Mouse (Mus musculus) induced T-regulatory cell, adult 2 months (primary cell): ENCODE measurements around the gene Cacnb4.
A peak's percentile ranks its signal among the peaks of the same experiment; 100 is the strongest.

Experiments used
- DNase-seq: peaks from one replicate; pipeline ENCODE4 v3.0.0-alpha.2; 2012; ENCODE audit warnings: low read depth

Cacnb4 gene

DNA sequence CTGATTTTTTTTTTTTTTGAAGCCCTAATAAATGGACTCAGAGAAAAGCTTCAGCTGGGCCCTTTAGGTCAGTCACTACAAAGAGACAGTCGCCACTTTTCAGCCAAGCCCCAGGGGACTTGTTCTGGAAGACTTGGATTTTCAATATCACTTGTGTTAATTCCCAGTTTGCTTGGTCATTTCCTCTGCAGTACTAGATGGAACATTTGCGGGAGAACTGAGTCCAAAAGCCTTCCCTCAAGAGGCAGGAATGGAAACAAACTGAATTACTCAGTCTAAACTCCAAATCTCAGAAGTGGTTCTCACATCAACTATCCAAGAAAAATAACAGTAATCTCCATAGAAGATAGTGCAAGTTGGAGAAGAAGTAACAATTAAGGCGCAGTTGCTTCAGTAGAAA lies 109.2 kb downstream of the Cacnb4 start:
- no peak for DNase-seq

DNA sequence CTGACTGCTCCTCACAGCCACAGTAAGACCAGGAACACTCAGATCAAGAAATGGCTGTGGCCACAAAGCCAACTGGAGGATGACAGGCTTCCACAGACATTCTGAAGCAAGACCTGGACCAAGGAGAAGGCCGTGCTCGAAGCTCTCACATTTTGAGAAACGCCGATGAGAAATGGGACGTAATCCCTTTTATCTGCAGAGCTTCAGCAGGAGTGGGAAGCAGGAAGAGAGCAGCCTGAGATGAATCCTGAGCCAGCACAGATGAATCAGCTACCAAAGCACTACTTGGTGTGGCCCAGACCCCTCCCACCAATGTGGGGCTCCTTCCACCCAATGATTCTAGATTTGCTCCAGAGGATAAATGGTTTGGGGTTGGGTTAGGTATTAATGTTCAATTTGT lies 113.4 kb downstream of the Cacnb4 start:
- no peak for DNase-seq

DNA sequence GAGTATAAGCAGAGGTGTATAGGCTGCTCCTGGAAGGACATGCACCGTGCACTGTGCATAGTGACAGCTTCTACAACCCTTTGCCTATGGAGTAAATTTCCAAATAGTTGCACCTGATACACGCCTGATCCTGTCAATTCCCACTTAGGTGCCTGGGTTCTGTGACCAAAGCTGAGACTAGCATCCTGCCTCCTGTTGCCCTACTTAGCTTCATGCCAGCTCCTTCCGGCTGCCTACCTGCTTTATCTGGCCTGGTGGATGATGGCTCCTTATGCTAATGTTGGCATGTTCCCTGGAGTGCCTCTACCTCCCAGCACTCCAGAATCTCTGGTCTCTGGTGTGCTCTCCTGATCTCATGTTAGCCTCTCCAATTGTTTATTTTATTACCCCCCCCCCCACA lies 114.3 kb downstream of the Cacnb4 start:
- DNase-seq: no peak

DNA sequence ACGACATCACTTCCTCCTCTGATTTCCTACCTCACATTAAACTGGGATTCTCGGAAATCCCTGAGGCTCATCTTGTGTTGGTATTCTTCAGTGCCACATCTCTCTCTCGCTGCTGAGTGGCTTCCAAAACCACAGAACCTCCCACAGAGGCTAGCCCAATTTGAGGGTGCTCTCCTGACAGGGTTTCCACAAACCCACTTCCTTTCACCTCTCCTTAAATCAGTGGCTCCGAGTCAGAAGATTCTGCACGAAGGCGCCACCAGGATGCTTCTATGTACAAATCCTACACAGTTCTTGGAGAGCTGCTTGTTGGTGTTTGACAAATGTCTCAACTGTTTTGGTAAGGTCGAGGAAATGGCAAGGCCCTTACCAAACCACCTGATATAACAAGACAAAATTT lies 115.5 kb downstream of the Cacnb4 start:
- peak; percentile 56 for DNase-seq

DNA sequence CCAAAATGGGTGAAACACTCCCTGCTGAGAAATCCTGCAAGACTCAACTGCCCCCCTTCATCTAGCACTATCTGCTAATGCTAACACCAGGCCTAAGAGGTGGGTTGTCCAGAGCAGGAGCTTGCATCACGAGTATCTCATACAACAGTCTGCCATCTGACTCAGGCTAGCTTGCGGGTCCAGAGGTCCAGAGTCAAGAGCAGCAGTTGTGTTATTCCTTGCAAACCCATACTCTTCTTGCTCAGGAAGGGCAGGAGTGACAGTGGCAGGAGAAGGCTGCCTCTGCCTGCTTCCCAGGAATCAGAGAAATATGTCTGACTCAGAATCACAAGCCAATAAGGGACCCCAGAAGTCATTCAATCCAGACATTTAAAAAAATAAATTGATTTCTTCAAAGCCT lies 116.4 kb downstream of the Cacnb4 start:
- DNase-seq: no peak

DNA sequence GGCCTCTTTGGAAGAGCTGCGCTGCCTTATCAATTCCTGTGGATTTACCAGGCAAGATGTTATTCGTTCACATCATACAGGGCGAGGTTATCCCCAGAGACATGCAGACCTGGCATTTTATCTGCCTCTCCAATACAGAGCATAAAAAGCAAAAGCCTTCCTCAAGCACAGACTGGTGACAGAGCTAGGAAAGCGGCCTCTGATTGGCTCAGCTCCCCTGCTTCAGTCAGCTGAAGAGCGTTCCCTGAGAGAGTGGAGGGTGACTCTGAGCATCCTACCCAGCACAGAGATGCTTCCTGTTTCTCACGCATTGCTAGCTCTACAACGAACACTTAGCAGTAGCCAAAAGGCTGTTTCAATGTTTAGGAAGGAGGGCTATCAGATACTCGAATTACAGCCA lies 118.2 kb downstream of the Cacnb4 start:
- DNase-seq: peak; percentile 20

DNA sequence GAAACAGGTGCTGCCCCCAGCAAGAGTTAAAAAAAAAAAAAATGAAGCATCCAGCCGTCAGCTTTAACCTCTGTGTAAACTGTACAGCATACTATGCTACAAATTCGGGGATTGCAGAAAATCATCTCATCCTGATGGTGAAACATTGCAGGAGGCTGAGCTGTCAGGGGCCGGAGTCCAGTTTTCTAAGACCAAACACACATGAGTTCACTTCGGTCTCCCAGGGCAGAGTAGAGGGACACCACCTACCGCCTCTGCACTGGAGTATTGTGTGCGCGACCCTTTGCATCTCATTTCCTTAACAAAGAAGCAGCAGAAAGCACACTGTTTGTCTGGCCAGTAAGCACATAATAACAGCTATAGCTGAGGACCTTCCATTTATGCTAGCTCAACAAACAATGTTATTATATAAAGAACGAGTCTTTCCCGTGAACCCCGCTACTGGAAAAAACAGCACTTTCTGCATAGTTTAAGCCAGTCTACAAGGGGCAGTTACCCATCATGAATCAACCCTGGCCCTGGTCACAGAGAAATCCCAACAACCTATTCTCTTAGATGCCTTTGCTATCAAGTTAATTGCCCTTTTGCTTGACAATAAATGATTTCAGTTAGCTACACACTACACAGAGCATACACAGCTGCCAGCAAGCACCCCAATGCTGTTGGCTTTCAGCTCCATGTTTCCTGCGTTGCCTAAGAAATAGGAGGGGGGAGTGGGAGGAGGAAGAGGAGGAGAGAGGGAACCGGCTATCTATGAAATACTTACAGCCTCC lies 118.9 kb downstream of the Cacnb4 start:
- DNase-seq: no peak

DNA sequence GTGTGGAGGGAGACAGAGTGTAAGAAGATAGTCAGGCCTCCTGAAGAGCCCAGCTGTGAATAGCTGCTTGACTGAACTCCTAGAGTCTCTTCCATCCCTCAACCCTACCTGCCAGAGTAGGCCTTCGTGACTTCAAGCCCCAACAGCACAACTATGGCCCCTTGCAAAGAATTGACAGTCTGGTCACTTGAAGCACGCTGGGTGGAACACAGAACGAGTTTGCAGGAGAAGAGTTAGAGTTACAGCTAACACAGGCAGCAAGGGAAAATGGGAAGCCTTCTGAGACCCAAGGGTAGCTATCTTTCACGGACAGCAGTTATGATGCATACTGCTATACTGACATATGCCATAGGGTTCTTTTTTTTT lies 119.7 kb downstream of the Cacnb4 start:
- DNase-seq: no peak

DNA sequence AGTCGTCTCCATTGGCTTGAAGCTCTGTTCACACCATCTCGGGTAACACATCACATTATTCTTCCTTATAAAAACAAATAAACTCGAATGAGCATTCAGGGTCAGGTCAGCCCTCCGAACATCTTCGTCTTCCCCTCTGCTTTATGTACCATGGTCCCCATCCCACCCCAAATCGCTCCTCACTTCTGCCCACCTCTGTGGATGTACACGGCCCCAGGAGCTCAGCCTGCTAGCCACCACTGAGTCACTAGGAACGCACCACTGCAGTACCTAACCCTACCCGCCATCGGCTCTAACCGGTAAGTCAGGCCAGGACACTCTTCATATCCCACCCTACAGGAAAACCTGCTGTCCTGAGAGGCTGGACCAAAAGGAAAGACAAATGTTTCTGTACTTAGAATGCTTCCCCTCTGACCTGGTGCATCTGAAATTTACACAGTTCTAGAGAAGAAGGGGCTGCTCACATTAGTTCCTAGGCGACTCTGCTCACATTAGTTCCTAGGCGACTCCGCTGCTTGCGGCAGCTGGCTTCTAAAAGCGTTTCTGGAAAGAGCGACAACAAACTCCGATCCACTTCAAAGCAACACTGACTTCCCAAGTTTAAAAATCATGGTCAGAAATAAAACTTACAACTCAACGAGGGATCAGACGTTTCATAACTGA lies 120.2 kb downstream of the Cacnb4 start:
- no peak for DNase-seq

DNA sequence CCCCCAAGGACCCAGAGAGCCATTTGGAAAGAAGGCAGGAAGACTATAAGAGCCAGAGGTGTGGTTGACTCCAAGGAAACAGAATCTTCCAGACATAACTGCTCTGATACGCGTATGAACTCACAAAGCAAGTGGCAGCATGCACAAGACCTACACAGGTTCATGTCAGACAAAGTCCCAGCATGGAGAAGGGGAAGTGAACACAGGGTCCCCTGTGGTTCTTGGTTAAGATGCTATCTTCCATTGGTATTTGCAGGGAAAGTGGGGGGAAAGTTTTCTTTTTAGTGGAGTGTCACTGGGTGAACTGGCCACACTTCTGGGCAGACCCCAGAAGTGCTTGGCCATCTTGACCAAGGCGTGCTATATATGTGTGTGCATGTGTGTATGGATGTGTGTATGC lies 128.2 kb downstream of the Cacnb4 start:
- no peak for DNase-seq

DNA sequence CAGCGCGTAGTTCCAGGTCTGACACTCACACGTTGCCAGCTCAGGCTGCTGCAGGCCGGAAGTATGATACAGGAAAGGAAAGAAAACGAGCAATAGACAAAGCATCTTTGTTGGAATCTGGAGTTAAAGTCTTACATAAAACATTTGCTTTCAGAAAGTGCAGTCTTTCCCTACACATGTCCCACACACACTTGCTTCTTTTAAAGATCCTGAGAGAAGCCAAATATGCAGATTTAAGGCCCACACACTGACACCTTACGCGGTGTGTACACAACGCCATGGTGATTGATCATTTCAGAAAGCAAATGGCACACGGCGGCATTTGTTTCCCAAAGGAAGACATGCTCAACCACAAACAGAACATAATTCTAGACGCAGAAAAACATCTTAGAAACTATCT lies 129.3 kb downstream of the Cacnb4 start:
- DNase-seq: no peak

DNA sequence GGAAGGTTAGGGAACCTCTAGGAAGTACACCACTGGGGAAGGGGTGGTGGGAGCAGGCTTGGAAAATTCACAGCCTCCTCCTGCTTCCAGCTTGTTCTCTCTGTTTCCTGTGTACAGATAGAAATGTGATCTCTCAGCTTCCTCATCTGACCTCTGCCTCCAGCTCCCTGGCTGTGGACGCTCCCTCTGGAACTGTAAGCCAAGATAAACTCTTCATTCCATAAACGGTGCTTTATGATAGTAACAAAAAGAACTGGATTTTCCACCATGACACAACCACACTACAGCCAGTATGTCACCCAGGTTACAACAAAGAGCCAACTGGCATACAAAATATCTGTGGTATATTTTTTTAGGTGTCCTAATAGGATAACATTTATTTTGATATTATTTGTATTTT lies 132.1 kb downstream of the Cacnb4 start:
- DNase-seq: no peak

DNA sequence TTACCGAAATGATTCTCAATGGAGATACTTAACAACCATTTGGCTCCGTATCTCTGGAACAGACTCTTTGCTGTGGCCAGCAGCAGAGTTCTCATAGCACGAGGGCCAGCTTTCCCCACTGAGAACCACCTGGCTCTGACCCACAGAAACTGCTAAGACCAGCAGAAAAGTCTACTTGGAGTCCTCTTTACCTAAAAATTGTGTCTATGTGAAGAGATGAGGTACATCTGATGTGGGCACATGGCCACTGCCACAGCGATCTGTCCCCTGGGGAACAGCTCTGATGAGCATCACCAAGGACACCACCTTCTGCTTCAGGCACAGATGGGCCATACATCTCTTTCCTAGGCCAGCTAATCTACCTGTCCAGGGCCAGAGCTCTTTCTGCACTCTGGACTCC lies 135.6 kb downstream of the Cacnb4 start:
- no peak for DNase-seq

DNA sequence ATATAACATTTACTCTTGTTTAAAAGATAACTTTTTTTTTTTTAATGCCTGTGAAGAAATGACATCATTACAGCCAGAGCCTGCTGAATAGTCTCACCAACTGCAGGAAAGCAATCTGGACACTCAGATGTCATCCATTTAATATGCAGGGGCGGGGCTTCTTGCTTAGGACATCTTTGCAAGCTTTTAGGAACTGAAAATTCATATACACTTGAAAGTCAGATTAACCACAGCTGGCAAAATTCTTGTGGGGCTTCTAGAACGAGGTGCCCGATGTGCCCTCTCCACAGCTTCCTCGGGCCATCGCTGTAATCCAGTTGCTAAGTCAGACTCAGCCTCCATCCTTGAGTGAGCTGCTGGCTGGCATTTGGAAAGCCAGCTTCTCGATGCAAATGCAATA lies 137.3 kb downstream of the Cacnb4 start:
- DNase-seq: no peak

DNA sequence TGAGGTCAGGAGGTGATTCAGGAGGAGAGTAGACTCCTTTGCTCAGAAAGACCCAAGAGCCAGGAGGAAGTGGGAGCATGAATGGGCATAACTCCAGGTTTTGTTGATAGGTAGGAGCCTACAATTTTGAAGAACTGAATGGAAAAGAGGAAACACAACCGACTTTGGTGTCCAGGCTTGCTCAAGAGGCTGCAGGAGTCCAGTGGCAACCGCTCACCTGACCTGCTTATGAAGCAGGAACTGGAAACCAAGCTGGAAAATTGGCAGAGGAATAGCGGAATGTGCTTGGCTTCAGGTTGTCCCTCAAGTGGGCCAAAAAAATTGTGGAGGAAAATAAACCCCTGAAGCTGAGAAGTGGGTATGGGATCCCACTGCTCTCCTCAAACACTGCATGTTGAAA lies 139.0 kb downstream of the Cacnb4 start:
- DNase-seq: no peak

DNA sequence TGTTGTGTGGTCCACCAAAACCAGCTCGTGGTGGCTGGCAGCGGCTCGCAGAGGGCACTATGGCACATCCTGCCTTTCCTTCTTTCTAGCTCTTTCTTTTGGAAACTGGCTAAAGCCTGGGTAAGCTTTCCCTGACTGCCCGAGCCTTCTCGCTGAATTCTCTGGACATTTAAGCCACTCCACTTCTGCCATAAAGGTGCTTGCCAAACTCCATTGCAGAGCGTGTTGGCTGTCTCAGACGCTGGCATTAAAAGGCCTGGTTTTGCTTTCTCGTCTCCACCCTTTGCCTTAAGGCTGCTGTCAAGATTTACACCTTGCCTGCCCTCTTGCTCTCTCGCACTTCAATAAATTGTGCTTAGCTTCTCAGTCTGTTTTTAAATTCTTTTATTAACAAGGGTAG lies 139.5 kb downstream of the Cacnb4 start:
- DNase-seq: no peak

DNA sequence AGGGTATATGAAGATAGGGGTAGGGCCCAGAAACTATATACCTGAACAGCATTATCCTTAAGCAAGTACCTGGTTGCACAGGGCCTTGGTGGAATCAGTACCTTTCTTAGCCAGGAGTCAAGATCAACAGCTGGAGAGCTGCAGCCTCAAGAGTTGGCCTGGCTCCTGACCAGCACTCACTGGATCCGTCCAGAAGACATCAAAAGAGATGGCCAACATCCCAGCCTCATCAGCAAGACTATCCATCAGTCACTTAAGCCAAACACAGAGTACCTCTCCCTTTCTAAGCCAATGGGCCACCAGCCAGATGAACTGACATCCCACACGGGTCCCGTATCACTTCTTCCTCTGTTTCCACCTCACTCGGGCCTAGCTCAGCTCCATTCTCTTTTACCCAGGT lies 140.1 kb downstream of the Cacnb4 start:
- no peak for DNase-seq

DNA sequence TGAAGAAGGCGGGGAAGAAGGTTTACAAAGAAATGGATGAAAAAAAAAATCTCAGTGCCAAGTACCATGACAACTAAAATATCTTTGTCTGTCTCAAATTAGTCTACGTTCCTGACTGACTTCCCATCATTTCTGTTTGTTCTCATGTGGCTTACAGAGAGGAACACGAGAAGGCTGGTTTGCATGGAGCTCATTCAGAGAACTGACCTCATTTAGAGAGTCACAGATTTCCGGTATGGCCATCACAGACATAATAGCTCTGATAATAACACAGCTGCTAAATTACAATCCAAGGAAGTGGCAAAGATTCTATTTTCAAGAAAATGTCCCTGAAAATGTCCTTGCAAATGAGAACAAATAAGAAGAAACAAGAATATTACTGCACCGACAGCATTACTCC lies 142.9 kb downstream of the Cacnb4 start:
- no peak for DNase-seq

DNA sequence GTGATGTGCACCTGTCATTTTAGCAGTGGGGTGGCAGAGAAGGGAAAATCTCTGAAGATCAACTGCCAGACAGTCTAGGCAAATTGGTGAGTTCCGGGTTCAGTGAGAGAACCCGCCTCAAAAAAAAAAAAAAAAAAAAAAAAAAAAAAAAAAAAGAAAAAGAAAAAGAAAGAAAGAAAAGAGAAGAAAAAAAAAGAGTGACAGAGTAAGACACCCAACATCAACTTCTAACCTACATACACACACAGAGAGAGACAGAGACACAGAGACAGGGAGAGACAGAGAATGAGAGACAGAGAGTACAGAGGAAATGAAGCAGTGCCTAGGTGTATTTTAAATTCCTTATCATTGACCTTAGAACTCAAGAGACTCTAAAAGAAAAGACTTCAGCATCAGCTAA lies 146.1 kb downstream of the Cacnb4 start:
- DNase-seq: no peak

DNA sequence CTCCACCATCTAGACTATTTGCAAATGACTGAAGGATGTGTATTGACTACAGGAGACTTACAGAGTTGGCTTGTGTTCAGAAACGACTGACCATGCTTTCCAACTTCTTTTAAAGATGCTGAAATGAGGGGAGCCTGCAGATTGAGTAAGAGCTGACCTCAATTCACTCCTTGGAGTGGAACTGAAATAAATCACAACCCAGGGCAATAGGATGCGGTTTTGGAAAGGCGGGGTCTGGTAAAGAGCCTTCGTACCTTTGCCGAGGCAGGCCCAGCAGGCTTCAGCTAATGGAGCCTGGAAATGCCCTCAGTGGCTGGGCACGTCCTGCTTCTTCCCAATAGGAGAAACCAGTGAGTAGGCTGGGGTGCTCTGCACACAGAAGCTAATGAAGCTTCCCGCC lies 147.4 kb downstream of the Cacnb4 start:
- DNase-seq: no peak

DNA sequence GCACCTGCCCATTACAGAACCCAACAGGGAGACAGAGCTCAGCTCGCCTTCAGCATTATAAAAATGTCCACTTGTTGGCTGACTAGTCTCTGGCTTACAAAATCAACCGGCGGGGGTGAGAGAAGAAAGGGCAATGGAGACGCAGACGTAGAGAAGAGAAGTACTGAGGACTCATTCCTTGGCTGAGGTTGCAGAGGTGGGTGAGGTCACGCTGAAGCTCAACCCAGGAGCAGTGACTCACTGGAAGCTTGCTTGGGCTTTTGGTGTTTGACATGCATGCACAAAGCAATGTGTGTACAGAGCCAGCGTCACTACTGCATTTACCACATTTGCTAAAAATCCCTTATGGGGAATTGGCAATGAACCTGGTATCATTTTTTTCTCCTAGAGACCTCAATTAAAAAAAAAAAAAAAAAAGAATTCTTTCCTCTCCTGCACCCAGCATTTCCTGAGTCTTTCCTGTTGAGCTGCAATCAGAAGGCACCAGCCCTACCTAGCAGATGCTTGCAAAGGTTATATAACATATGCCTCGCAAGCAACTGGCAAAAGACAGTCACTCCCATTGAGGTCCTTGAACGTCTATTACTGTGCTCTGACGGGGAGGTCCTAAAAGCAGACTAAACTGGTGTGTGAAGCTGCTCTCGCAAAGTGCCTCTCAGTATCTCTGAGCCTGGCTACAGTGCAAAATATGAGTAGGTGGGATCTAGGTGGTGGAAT lies 150.6 kb downstream of the Cacnb4 start:
- DNase-seq: peak; percentile 25

DNA sequence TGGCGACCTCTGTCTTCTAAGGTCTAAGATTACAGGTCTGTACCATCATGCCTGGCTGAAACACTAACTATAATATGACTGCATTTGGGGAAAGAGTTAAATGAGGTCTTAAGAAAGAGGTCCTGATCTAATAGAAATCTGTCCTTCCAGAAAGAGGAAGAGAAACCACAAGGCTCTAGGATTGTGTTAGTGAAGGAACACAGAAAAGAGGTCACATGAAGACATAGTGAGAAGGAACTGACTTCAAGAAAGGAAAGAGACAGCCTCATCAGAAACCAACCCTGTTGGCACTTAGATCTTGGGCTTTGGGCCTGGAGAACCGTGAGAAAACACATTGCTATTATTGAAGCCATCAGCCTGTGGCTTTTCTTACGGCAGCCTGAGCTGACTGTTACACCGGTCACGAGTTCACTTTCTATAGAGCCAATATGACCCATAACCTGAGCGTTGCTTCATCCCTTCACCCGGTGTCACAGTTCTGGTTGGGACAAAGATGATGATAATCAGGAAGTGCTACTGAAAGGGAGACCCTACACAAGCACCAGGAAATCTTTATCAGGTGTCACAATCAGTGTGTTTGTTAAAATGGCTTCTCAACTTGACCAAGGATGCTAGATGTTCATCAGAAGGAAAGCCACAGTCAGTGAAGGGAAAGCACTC lies 153.4 kb downstream of the Cacnb4 start:
- DNase-seq: no peak

DNA sequence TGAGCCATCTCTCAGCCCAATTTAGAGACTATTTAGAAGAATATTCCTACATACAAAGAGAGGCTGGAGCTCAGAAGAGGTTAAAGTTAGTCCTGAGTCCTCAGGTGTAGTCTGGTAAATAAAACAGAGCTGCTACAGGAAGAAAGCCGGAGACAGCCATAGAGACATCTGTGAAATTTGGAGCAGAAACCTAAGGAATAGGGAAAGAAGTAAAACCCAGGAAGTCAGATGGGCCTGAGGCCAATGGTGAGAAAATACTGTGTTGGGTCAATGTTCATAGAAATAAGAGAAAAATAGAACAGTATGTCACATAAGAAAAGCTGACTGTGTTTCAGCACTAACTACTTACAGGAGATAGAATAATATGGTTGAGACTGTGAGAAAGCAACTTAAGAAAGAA lies 155.6 kb downstream of the Cacnb4 start:
- no peak for DNase-seq
